Mouse (Mus musculus): ENCODE results near the gene Myl12a. TPM values are rescaled to one million over a fixed set of nuclear protein-coding genes. Genes with fewer than 3 reads are reported as not detected.

Gene Myl12a
- total RNA-seq, 2 experiments from 2014 or later = 404 to 431 TPM

DNA sequence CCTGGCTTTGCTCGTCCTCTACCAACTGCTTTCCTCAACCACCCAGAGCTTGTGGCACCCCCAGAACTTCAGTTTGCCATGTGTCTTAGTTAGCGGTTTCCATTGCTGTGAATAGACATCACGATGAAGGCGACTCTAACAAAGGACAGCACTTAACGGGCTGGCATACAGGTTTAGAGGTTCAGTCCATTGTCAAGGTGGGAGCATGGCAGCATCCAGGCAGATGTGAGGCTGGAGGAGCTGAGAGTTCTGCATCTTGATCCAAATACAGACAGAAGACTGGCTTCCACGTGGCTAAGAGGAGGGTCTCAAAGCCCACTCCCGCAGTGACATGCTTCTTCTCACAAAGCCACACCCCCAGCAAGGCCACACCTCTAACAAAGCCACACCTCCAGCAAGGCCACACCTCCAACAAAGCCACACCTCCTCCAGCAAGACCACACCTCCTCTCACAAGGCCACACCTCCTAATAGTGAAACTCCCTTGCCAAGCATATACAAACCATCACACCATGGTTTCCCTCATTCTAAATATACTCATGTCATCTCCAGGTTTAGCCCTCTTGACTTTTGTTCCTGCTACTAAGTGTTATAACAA lies 8.1 kb upstream of the Myl12a start:
- no peak for DNase-seq

- DNase-seq = no peak
Observed at GRCm38 (mm10) chr17:71009751-71010150, 7.1 kb upstream of the Myl12a start.

GRCm38 (mm10) chr17:71008676-71009075 lies 6.0 kb upstream of the Myl12a start:
- no peak for DNase-seq

DNA sequence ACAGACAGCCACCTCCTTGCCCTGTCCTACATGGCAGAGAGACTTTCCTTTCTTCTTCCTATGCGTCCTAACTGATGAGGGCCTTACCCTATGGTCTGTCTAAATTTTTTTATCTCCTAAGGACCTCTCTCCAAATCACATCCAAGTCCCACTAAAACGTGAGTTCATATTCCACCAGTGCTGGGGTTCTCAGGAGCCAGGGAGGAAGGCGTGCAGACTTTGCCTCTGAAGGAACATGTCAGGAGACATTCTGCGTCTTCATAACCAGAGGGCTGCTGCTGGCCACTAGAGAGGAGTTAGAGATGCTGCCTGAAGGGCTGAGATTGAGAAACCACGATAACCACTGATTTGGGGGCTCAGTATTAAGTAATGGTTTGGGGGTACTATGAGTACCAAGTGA lies 4.3 kb upstream of the Myl12a start:
- DNase-seq = no peak

DNA sequence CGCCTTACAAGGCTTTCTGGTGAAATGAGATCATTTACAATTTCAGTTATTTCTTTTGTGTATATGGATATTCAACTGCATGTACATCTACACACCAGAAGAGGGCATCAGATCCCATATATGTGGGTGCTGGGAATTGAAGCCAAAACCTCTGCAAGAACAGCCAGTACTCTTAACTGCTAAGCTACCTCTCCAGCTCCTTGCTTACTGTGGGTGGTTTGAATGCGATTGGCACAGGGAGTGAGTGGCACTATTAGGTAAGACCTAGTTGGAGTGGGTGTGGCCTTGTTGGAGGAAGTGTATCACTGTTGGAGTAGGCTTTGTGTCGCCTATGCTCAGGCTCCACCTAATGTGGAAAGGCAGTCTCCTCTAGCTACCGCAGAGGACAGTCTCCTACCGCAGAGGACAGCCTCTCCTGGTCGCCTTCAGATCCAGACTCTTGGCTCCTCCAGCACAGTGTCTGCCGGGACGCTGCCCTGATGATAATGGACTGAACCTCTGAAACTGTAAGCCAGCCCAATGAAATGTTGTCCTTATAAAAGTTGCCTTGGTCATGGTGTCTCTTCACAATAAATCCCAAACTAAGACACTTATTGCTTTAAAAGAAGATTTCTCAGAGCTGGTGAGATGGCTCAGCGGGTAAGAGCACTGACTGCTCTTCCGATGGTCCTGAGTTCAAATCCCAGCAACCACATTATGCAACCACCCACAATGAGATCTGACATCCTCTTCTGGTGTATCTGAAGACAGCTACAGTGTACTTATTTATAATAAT lies 1.7 kb upstream of the Myl12a start:
- DNase-seq = peak; percentile 74

DNA sequence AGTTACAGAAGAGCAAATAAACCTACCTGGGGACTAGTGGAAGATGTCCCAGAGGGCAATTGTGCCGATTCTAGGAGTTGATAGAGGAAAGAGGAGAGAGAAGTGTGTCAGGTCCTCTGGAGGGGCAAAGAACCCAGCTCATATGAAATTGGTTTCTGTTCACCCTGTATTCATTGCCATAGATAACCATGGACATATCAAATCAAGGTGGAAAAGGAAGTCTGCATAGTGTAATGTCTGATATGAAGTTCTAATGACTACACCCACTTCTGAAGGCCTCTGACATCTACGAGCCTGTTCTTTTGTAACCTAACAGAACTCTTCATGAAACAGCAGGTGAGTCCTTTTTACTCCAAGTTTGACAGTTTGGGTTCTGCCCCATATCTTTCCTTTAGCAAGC lies 1.0 kb upstream of the Myl12a start:
- no peak for DNase-seq

GRCm38 (mm10) chr17:71003112-71003511 lies 434 bp upstream of the Myl12a start:
- no peak for DNase-seq

GRCm38 (mm10) chr17:71002081-71002743 lies 466 bp downstream of the Myl12a start, which contains the start of gene Myom1:
Myom1 (plus strand) TSS chr17:71002633.
- peak; percentile 100 for DNase-seq

GRCm38 (mm10) chr17:71001699-71002080 lies 988 bp downstream of the Myl12a start:
- DNase-seq = peak; percentile 63

GRCm38 (mm10) chr17:71001067-71001466 lies 1.6 kb downstream of the Myl12a start:
- DNase-seq = no peak

GRCm38 (mm10) chr17:71000255-71000654 lies 2.4 kb downstream of the Myl12a start:
- DNase-seq = no peak

DNA sequence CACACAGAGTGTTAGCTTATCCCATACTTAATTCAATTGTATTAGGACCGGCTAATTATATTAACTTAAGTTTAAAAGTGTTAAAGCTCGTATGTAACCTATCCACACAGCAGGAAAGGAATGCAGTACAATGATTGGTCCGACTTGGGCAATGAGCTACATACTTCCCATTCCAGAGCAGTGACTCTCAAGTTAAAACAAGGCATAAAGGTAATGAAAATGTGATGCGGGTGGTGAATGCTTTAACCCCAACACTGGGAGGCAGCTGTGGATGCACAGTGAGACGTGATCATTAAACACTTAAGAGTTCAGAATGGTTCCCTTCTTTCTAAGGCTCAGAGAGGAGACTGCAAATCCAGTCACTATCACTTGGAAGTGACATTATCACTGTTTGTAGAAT lies 3.5 kb downstream of the Myl12a start:
- DNase-seq = no peak

GRCm38 (mm10) chr17:70998400-70998975 lies 4.2 kb downstream of the Myl12a start:
- DNase-seq = no peak

GRCm38 (mm10) chr17:70997836-70998235 lies 4.8 kb downstream of the Myl12a start:
- DNase-seq = no peak

- peak; percentile 41 for DNase-seq
Observed at GRCm38 (mm10) chr17:70995551-70995950, 7.1 kb downstream of the Myl12a start.

GRCm38 (mm10) chr17:70994671-70995070 lies 8.0 kb downstream of the Myl12a start:
- no peak for DNase-seq

DNA sequence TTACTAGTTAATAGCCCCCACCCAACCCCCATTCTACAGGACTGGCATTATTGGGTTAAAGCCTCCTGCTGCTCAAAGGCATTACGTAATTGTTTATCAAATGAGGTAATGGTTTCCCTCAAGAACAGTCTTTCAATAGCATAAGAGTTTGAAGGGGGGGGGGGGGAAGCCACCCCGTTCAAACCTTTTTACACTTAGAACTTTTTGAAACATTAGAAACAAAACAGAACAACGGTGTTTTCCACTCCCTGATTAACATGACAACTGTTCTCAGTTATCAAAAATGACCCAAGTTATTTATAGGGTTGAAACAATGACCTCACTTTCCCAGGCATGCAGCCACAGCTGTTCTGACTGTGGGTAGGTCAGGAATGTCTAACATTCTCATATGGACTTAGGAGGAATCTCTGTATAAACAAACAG lies 9.3 kb downstream of the Myl12a start:
- no peak for DNase-seq

- DNase-seq = no peak
Observed at GRCm38 (mm10) chr17:70992662-70993061, 10.0 kb downstream of the Myl12a start.

DNA sequence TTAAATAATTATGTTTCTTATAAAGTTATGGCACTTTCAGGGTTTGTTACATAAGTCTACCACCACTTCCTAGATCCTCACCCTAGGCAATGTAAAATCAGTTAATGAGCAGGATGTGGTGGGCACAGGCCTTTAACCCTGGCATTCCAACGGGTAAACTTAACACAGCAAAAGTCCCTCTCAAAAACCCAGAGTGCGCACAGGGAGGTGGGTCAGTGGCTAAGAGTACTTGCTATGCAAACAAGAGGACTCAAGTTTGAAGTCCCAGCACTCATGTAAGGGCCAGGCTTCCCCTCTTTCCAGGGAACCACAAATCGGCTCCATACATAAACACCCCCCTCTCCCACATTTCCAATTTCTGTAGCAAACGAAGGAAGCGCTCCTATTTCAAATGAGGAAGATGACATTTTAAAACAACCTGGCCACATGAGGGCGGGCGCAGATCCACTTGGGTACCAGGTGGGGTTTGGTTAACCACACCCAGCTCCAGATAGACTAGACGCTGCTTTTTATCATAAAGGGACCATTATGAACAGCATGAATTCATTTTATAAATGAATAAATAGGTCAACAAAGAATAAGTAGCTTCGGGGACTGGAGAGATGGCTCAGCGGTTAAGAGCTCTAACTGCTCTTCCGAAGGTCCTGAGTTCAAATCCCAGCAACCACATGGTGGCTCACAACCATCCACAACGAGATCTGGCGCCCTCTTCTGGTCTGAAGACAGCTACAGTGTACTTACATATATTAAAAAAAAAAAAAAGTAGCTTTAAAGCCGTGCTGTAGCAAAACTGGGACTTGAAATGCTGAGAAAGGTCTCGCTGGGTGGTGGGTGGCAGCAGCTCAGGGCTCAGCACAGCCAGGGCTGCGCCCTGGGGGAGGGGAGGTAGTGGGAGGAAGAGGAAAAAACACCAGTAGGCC lies 10.7 kb downstream of the Myl12a start:
- no peak for DNase-seq

GRCm38 (mm10) chr17:70990403-70991303 lies 12.0 kb downstream of the Myl12a start:
- peak; percentile 81 for DNase-seq

- no peak for DNase-seq
Observed at GRCm38 (mm10) chr17:70989991-70990390, 12.7 kb downstream of the Myl12a start.
